Mouse (Mus musculus): Measurements from ENCODE around the gene 1700029F12Rik.
A peak's percentile ranks its signal among the peaks of the same experiment; 100 is the strongest.

1700029F12Rik gene

DNA sequence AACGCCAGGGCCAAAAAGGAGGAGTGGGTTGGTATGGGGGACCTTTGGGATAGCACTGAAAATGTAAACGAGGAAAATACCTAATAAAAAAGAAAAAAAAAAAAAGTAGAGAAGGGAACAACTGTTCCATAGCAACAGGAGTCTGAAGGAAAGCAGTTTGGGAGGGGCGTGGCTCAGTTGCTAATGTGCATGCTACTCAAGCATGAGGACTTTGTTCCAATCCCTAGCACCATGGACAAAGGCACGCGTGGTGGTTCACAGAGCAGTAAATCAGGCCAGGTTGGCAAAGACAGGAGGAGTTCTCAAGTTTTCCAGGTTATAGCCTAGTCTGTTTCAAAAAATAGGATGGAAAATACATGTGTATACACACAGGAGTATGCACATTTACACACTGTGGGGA is 14.0 kb downstream of the 1700029F12Rik start:
- no peak for DNase-seq

GRCm38 (mm10) chr13:97017711-97018110 is 16.5 kb downstream of the 1700029F12Rik start:
- peak; percentile 87 to 88 for DNase-seq

- DNase-seq = no peak
These were observed 19.8 kb downstream of the 1700029F12Rik start for GRCm38 (mm10) chr13:97014366-97014765.

DNA sequence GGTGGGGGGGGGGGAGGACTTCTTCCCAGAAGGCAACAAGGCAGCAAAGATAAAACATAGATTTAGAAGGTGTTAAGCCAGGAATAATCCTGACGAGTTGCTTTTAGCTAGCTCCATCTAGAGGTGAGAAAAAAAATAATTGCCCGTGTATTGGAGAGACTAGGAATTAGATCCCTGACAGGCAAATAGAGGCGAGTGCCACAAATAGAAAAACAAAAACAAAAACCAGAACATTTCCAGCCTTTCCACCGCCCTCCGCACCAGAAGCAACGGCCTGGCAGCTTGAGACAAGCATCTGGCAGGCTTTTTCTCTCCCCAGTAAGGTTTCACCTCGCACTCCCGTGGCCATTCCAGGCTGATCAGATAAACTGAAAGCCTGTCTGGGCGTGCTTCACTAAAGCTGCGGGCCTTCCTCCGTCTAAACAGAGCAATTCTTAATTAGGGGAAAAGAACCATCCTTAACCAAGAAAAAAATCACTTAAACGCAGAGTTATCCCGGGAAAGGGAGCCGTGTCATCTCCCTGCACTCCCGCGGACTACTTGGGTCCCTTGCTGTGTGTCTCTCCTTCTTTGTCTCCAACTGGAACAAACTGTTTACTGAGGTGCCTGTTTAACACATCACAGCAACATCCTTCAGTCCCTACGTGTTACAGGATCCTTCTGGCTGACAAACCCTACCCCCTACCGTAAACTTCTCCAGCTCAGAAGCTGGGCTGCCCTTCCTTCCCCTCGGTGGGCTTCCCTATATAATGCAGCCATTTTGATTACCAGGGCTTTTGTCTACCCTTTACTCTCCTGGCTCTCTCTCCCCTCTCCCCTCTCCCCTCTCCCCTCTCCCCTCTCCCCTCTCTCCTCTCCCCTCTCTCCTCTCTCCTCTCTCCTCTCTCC is 25.7 kb downstream of the 1700029F12Rik start:
- peak; percentile 34 to 58 for DNase-seq

- peak; percentile 21 to 26 for DNase-seq
These were observed 26.5 kb downstream of the 1700029F12Rik start for GRCm38 (mm10) chr13:97007501-97008265.

DNA sequence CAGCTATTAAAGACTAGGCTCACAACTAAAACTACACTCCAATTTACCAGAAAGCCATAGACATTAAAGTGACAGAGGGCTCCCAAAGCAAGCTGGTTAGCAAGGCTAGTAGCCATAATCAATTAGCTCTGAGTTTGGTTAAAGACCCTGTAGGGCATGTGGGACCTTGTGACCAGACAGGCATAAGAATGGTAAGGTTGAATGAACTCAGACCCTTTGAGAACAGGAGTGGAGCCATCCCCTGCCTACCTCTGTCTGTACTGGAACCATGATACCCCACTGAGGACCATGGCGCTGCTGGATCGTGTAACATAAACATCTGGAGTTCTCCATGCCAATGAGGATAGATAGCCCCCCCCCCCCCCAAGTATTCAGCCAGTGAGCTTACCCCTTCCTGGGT is 27.4 kb downstream of the 1700029F12Rik start:
- no peak for DNase-seq

GRCm38 (mm10) chr13:96997080-96997479 is 37.1 kb downstream of the 1700029F12Rik start:
- no peak for DNase-seq

DNA sequence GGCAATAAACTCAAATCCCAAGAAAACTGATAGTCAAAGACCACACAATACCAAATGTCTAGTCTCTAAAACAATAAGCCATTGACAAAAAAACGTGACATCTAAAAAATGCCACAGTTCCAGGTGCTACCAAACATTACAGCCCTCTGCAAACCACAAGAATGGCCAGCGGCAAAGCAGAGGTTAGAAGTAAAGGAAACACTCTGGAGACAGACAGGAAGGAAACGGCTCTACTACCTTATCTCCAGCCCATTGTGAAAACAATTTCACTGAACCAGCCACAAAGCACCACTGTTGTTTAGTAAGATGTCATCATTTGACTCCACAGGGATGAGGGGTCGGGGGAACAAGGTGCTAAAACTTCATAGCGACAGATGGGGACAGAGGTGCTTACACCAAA is 38.9 kb downstream of the 1700029F12Rik start:
- DNase-seq = no peak

GRCm38 (mm10) chr13:96993291-96993989 is 40.7 kb downstream of the 1700029F12Rik start:
- no peak for DNase-seq

GRCm38 (mm10) chr13:96990561-96991265 is 43.4 kb downstream of the 1700029F12Rik start:
- DNase-seq = no peak

DNA sequence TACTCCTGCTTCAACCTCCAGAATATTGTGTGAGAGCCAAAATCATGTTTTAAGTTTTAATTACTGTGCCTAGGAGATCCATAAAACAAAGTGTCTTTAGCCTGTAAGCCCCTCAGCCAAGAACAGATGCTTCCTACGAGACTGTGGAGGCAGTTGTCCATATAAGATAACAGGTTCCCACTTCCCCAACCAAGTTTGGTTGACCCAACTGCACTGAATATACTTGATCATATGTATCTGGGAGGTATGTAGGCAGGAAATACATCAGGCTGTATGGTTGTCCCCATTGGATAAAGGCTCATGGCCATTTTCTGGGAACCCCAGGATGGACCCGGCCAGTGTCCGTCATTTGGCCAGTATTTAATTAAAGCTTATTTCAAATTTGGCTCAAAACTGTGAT is 44.1 kb downstream of the 1700029F12Rik start:
- DNase-seq = no peak

GRCm38 (mm10) chr13:96989129-96989528 is 45.0 kb downstream of the 1700029F12Rik start:
- DNase-seq = no peak

DNA sequence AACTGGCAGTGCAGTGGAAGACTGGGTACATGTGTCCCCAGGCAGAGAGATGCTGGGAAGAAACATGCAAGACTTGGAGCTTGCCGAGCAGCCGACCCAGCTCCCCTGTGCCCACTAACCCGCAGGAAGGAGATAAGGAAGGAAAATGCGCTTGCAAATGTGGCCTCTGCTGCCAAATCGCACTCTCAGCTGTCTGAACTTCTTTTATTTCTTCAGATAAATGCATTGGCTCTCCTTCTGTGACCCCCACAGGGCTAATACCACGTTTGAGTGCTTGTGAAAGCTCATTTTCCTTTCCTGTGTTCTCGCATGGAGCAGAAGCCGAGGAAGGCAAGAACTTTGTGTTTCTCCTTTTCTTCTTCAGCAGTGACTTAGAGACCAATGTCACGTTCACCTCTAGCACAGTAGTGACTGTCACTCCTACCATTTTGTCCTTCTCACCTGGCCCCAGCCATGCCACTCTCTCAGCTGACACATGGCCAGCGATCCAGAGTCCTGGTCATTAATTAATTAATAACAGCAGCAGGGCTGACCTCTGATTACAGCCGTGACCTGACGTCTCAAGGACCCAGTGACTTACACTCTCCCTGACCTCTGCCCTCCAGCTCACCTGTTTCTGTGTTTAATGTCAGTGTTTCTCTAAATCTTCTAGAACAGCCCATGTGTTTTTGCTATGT is 48.4 kb downstream of the 1700029F12Rik start:
- no peak for DNase-seq

DNA sequence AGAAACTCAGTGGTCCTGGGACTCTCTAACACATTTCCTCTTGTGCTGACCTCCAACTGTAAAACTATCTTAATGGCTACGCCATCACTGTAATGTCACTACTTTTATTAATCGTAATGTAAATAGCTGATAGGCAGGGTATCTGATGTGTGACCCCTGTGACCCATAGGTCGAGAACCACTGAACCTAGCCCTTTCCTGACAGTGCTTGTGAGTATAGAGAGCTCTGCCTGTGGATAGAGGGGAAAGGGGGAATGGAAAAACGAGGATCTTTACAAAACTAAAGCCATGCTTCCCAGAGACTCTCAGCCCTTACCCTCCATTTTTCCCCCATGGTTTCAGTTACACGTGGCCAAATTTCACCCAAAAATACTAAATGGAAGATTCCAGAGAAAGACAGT is 49.5 kb downstream of the 1700029F12Rik start:
- DNase-seq = no peak

DNA sequence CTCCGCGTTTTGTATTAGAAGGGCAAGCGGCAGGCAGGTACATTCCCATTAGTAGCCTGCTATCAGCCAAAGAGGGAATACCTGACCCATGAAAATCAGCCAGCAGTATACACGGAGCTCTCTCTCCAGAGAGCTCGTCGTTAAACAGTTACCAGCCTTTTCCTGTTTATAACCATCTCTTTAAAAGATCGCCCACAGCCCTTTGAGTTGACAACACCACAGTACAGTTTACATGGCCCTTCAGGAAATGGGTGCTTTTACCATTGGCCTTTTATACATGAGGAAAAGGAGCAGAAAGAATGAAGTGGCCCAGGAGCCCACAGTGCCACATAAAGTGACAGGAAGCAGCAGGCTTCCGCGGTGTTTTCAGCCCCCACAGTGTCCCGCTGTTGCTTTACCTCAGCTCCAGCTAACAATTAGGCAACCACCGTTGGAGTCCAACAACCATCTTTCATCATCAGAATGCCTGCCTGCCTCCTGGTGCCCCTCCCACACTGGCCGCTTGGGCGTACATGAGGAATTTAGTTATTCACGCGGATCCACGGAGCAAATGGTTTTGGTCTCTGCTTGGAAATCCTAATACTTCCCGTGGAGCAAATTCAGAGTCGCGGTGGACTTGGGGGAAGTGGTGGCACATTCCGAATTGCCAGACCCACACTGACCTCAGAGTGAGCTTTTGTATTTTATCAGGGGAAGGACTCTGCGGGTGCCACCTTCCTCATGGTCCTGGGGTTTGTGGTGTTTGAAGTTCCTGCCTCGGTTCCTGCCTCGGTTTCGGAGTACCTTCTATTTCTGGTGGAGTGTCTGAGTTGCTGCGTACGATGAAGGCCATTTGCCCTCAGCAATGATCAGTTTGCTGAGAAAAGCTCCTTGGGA is 50.7 kb downstream of the 1700029F12Rik start:
- peak in 1 of 2 experiments; percentile 6 for DNase-seq

DNA sequence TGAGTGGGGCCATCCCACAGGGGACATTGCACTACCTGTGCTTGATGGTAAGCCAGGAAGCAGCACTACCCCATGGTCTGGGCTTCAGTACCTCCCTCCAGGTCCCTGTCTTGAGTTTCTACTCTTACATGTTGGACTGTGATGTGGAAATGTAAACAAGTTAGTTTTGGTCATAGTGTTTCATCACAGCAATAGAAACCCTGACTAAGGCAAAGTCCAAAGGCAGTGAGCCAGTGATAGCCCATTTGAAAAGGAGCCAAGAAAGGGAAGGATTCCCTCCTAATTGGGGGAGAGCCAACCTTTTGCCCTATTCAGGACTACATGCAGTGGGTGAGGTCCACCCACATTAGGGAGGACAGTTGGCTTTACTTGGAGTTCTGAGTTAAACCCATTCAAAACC is 53.6 kb downstream of the 1700029F12Rik start:
- no peak for DNase-seq

DNA sequence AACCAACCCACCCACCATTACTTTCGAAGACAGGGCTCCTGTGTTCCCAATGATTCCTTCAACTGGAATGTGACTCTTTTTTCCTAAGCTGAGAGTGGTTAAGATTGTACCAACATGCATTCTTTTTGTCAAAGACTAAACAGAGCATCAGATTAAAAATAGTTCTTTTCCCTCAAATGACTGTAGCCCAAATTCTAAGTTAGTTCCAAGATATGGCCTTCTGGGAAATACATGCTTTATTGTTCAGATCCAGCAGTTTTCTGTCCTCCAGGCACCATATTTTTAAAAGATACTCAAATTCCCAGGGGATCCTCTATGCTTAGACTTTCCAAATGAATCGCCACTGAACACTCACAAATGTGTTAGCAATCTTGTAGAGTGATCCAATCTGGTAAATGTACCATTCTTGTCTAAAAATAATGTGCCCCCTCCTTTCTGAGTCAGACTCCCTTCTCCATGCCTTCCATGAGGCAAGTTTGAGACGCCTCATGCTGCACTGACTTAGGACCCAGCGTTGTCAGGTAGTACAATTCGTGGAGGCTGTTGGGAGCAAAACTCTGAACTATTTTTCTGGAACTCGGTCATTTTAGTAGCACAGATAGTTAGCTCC is 57.1 kb downstream of the 1700029F12Rik start:
- no peak for DNase-seq

GRCm38 (mm10) chr13:96973318-96973717 is 60.8 kb downstream of the 1700029F12Rik start:
- DNase-seq = no peak
